Mouse (Mus musculus): ENCODE data around the gene Exosc1. TPM values are rescaled to one million over a fixed set of nuclear protein-coding genes. Genes with fewer than 3 reads are reported as not detected.

The Exosc1 gene
- total and polyA plus RNA-seq, 3 experiments: 29.3 to 81.0 (median 52.2) TPM

- no peaks in the 10 kb centered on the region for H3K27me3 ChIP-seq (ENCODE audit: insufficient read depth, low read length)
- H3K9me3 ChIP-seq (replicated peaks): no peaks in the 10 kb centered on the region
- H3K4me1 ChIP-seq (ENCODE audit: insufficient read depth, low read depth, low read length): peaks cover 73% of the 10 kb centered on the region
- TF ChIP-seq GATA2 (IDR thresholded peaks at IDR 0.05; ENCODE audit: borderline replicate concordance, low read depth, low read length): no peak
- TF ChIP-seq POLR2AphosphoS5 (IDR thresholded peaks at IDR 0.05; ENCODE audit: insufficient replicate concordance, low read depth, low read length): no peak
- no peak for TF ChIP-seq GATA1 (IDR thresholded peaks at IDR 0.05; ENCODE audit: borderline replicate concordance, low read length)
- no peak for TF ChIP-seq TAL1 (conservative IDR thresholded peaks at IDR 0.05; ENCODE audit: low read depth, low read length)
- no peak for TF ChIP-seq CTCF (IDR thresholded peaks at IDR 0.05; ENCODE audit: low read depth, low read length)
- peak within 1 kb of the TSS; percentile 89 for H3K4me3 ChIP-seq (ENCODE audit: low read depth, low read length)
- DNase-seq (ENCODE audit: low spot score) (peak; percentile 84), ATAC-seq (ENCODE audit: extremely low read depth, insufficient number of reproducible peaks, low FRiP score, poor library complexity, severe bottlenecking) (peak; percentile 77)
- H3K36me3 ChIP-seq (replicated peaks): peaks cover 35% of the 10 kb centered on the region
Measured at GRCm38 (mm10) chr19:41911178-41912073, 21.8 kb downstream of the Exosc1 start, which contains the start of gene Pgam1. Gene Pgam1, plus strand, starts transcription at chr19:41911923.

GRCm38 (mm10) chr19:41910396-41910795, 22.8 kb downstream of the Exosc1 start:
- H3K4me3 ChIP-seq (ENCODE audit: low read depth, low read length): no peak overlapping the region
- no peak for ATAC-seq (ENCODE audit: extremely low read depth, insufficient number of reproducible peaks, low FRiP score, poor library complexity, severe bottlenecking)

GRCm38 (mm10) chr19:41908736-41909135, 24.5 kb downstream of the Exosc1 start:
- ATAC-seq (ENCODE audit: extremely low read depth, insufficient number of reproducible peaks, low FRiP score, poor library complexity, severe bottlenecking) (no peak), DNase-seq (ENCODE audit: low spot score) (no peak)
- Histone ChIP-seq H3K36me3 (replicated peaks) (peaks cover 11% of the 10 kb centered on the region), H3K9me3 (replicated peaks) (no peaks in the 10 kb centered on the region), H3K4me1 (ENCODE audit: insufficient read depth, low read depth, low read length) (peaks cover 65% of the 10 kb centered on the region), H3K4me3 (ENCODE audit: low read depth, low read length) (no peak overlapping the region), H3K27me3 (ENCODE audit: insufficient read depth, low read length) (no peaks in the 10 kb centered on the region)
- no peak for TF ChIP-seq TAL1 (conservative IDR thresholded peaks at IDR 0.05; ENCODE audit: low read depth, low read length)
- TF ChIP-seq POLR2AphosphoS5 (IDR thresholded peaks at IDR 0.05; ENCODE audit: insufficient replicate concordance, low read depth, low read length): no peak
- no peak for TF ChIP-seq CTCF (IDR thresholded peaks at IDR 0.05; ENCODE audit: low read depth, low read length)
- no peak for TF ChIP-seq GATA2 (IDR thresholded peaks at IDR 0.05; ENCODE audit: borderline replicate concordance, low read depth, low read length)

More at GRCm38 (mm10) chr19:41910396-41910795, 22.8 kb downstream of the Exosc1 start:
- no peak for DNase-seq (ENCODE audit: low spot score)
- TF ChIP-seq POLR2AphosphoS5 (IDR thresholded peaks at IDR 0.05; ENCODE audit: insufficient replicate concordance, low read depth, low read length): no peak
- TF ChIP-seq GATA1 (IDR thresholded peaks at IDR 0.05; ENCODE audit: borderline replicate concordance, low read length): no peak
- no peak for TF ChIP-seq CTCF (IDR thresholded peaks at IDR 0.05; ENCODE audit: low read depth, low read length)
- no peak for TF ChIP-seq TAL1 (conservative IDR thresholded peaks at IDR 0.05; ENCODE audit: low read depth, low read length)
- no peak for TF ChIP-seq GATA2 (IDR thresholded peaks at IDR 0.05; ENCODE audit: borderline replicate concordance, low read depth, low read length)
- Histone ChIP-seq H3K9me3 (replicated peaks) (no peaks in the 10 kb centered on the region), H3K27me3 (ENCODE audit: insufficient read depth, low read length) (no peaks in the 10 kb centered on the region), H3K36me3 (replicated peaks) (peaks cover 25% of the 10 kb centered on the region), H3K4me1 (ENCODE audit: insufficient read depth, low read depth, low read length) (peaks cover 74% of the 10 kb centered on the region)

GRCm38 (mm10) chr19:41907079-41907760, 26.0 kb downstream of the Exosc1 start:
- DNase-seq (ENCODE audit: low spot score) (no peak), ATAC-seq (ENCODE audit: extremely low read depth, insufficient number of reproducible peaks, low FRiP score, poor library complexity, severe bottlenecking) (no peak)
- Histone ChIP-seq H3K36me3 (replicated peaks) (no peaks in the 10 kb centered on the region), H3K9me3 (replicated peaks) (no peaks in the 10 kb centered on the region), H3K27me3 (ENCODE audit: insufficient read depth, low read length) (no peaks in the 10 kb centered on the region), H3K4me1 (ENCODE audit: insufficient read depth, low read depth, low read length) (peaks cover 57% of the 10 kb centered on the region), H3K4me3 (ENCODE audit: low read depth, low read length) (peak overlapping the region; percentile 36; the same call in 1 of the 2 replicates)
- TF ChIP-seq POLR2AphosphoS5 (IDR thresholded peaks at IDR 0.05; ENCODE audit: insufficient replicate concordance, low read depth, low read length) (no peak), CTCF (IDR thresholded peaks at IDR 0.05; ENCODE audit: low read depth, low read length) (no peak), TAL1 (conservative IDR thresholded peaks at IDR 0.05; ENCODE audit: low read depth, low read length) (no peak), GATA1 (IDR thresholded peaks at IDR 0.05; ENCODE audit: borderline replicate concordance, low read length) (no peak), GATA2 (IDR thresholded peaks at IDR 0.05; ENCODE audit: borderline replicate concordance, low read depth, low read length) (no peak)

- Histone ChIP-seq H3K4me1 (ENCODE audit: insufficient read depth, low read depth, low read length) (peaks cover 60% of the 10 kb centered on the region), H3K27me3 (ENCODE audit: insufficient read depth, low read length) (no peaks in the 10 kb centered on the region), H3K4me3 (ENCODE audit: low read depth, low read length) (peak overlapping the region; percentile 36; the same call in 1 of the 2 replicates), H3K9me3 (replicated peaks) (no peaks in the 10 kb centered on the region), H3K36me3 (replicated peaks) (no peaks in the 10 kb centered on the region)
- ATAC-seq (ENCODE audit: extremely low read depth, insufficient number of reproducible peaks, low FRiP score, poor library complexity, severe bottlenecking) (no peak; the same call in 1 of the 2 replicates), DNase-seq (ENCODE audit: low spot score) (no peak)
- TF ChIP-seq POLR2AphosphoS5 (IDR thresholded peaks at IDR 0.05; ENCODE audit: insufficient replicate concordance, low read depth, low read length) (no peak), TAL1 (conservative IDR thresholded peaks at IDR 0.05; ENCODE audit: low read depth, low read length) (0 out of 2 replicates have a peak, but pooled peaks have one; percentile 22)
Measured at GRCm38 (mm10) chr19:41906311-41907078, 26.7 kb downstream of the Exosc1 start.

Data from G1E (cell line).